Mouse (Mus musculus): ENCODE measurements around the gene Dmrtb1. TPM values are rescaled to one million over a fixed set of nuclear protein-coding genes. Genes with fewer than 3 reads are reported as not detected.

The Dmrtb1 gene
- total RNA-seq, 1 experiment = 1.7 TPM

GRCm38 (mm10) chr4:107693816-107694215 is 9.8 kb upstream of the Dmrtb1 start:
- H3K36me3 ChIP-seq (ENCODE audit: control insufficient read depth, insufficient read depth, low read length, poor library complexity, severe bottlenecking) = no peaks in the 10 kb centered on the region
- no peak overlapping the region for H3K27ac ChIP-seq (ENCODE audit: insufficient read depth, low read depth, low read length, poor library complexity, severe bottlenecking)
- no peaks in the 10 kb centered on the region for H3K4me1 ChIP-seq (ENCODE audit: control insufficient read depth in 2 of 2, insufficient read depth in 2 of 2, low read length in 2 of 2, poor library complexity in 1 of 2)
- no peak overlapping the region for H3K9ac ChIP-seq (ENCODE audit: insufficient read depth, low read depth, low read length, poor library complexity, severe bottlenecking)
- H3K4me3 ChIP-seq (ENCODE audit: insufficient read depth in 1 of 2, low read depth in 1 of 2, low read length in 2 of 2, poor library complexity in 1 of 2, severe bottlenecking in 1 of 2) = no peak overlapping the region
- DNase-seq (ENCODE audit: low read depth, low spot score) = no peak
- in situ Hi-C loops (cut with MboI; ENCODE audit: low sequenced_read_pairs in 2 of 2, unreplicated experiment in 2 of 2) = no loop called here
- no peaks in the 10 kb centered on the region for H3K9me3 ChIP-seq (ENCODE audit: control insufficient read depth, insufficient read depth, low read depth, low read length)
- TF ChIP-seq CHD2 (IDR thresholded peaks at IDR 0.05; ENCODE audit: low read depth, low read length) = no peak
- no peak for TF ChIP-seq HCFC1 (IDR thresholded peaks at IDR 0.05; ENCODE audit: borderline replicate concordance, insufficient read depth, low read length)
- no peak for TF ChIP-seq ZC3H11A (IDR thresholded peaks at IDR 0.05; ENCODE audit: borderline replicate concordance, low read depth, low read length)
- TF ChIP-seq MAFK (IDR thresholded peaks at IDR 0.05; ENCODE audit: insufficient read depth, low read depth, low read length) = no peak
- no peak for TF ChIP-seq ZNF384 (IDR thresholded peaks at IDR 0.05; ENCODE audit: low read depth, low read length)

DNA sequence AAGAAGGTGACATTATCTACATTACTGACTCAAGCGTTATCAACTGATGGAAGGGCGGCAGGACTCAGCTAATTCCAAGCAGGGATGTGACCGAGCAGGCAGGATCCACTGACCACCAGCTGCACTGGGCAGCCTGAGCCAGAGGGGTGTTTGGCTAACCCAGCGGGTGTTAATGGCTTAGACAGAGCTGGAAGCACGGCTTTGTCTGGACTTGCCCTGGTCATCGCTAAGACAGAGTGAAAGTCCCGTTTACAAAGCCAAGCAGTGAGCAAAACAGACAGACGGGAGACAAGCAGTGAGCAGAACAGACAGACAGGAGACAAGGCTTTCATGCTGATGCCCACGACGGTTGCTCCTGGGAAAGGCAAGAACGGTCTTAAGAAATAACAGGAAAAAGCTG is 4.2 kb upstream of the Dmrtb1 start:
- DNase-seq (ENCODE audit: low read depth, low spot score) = no peak
- in situ Hi-C loops (cut with MboI; ENCODE audit: low sequenced_read_pairs in 2 of 2, unreplicated experiment in 2 of 2) = no loop called here

GRCm38 (mm10) chr4:107687127-107687526 is 3.1 kb upstream of the Dmrtb1 start:
- no peak for TF ChIP-seq MAFK (IDR thresholded peaks at IDR 0.05; ENCODE audit: insufficient read depth, low read depth, low read length)
- no peak for TF ChIP-seq ZC3H11A (IDR thresholded peaks at IDR 0.05; ENCODE audit: borderline replicate concordance, low read depth, low read length)
- TF ChIP-seq HCFC1 (IDR thresholded peaks at IDR 0.05; ENCODE audit: borderline replicate concordance, insufficient read depth, low read length) = no peak
- no peak for TF ChIP-seq ZNF384 (IDR thresholded peaks at IDR 0.05; ENCODE audit: low read depth, low read length)
- TF ChIP-seq CHD2 (IDR thresholded peaks at IDR 0.05; ENCODE audit: low read depth, low read length) = no peak
- Histone ChIP-seq H3K9me3 (ENCODE audit: control insufficient read depth, insufficient read depth, low read depth, low read length) (no peaks in the 10 kb centered on the region), H3K4me1 (ENCODE audit: control insufficient read depth in 2 of 2, insufficient read depth in 2 of 2, low read length in 2 of 2, poor library complexity in 1 of 2) (peaks cover 0 to 11% of the 10 kb centered on the region in 2 experiments; a peak in 3 of 4 replicates), H3K9ac (ENCODE audit: insufficient read depth, low read depth, low read length, poor library complexity, severe bottlenecking) (no peak overlapping the region), H3K27ac (ENCODE audit: insufficient read depth, low read depth, low read length, poor library complexity, severe bottlenecking) (no peak overlapping the region), H3K4me3 (ENCODE audit: insufficient read depth in 1 of 2, low read depth in 1 of 2, low read length in 2 of 2, poor library complexity in 1 of 2, severe bottlenecking in 1 of 2) (no peak overlapping the region), H3K36me3 (ENCODE audit: control insufficient read depth, insufficient read depth, low read length, poor library complexity, severe bottlenecking) (no peaks in the 10 kb centered on the region)
- no peak for DNase-seq (ENCODE audit: low read depth, low spot score)
- in situ Hi-C loops (cut with MboI; ENCODE audit: low sequenced_read_pairs in 2 of 2, unreplicated experiment in 2 of 2) = no loop called here

More for the DNA sequence above, 4.2 kb upstream of the Dmrtb1 start:
- no peaks in the 10 kb centered on the region for H3K36me3 ChIP-seq (ENCODE audit: control insufficient read depth, insufficient read depth, low read length, poor library complexity, severe bottlenecking)
- no peak for TF ChIP-seq CHD2 (IDR thresholded peaks at IDR 0.05; ENCODE audit: low read depth, low read length)
- no peak for TF ChIP-seq ZC3H11A (IDR thresholded peaks at IDR 0.05; ENCODE audit: borderline replicate concordance, low read depth, low read length)
- no peak for TF ChIP-seq HCFC1 (IDR thresholded peaks at IDR 0.05; ENCODE audit: borderline replicate concordance, insufficient read depth, low read length)
- no peak for TF ChIP-seq MAFK (IDR thresholded peaks at IDR 0.05; ENCODE audit: insufficient read depth, low read depth, low read length)
- TF ChIP-seq ZNF384 (IDR thresholded peaks at IDR 0.05; ENCODE audit: low read depth, low read length) = no peak
- H3K4me3 ChIP-seq (ENCODE audit: insufficient read depth in 1 of 2, low read depth in 1 of 2, low read length in 2 of 2, poor library complexity in 1 of 2, severe bottlenecking in 1 of 2) = no peak overlapping the region; a peak in 1 of 4 replicates
- no peak overlapping the region for H3K27ac ChIP-seq (ENCODE audit: insufficient read depth, low read depth, low read length, poor library complexity, severe bottlenecking)
- H3K4me1 ChIP-seq (ENCODE audit: control insufficient read depth in 2 of 2, insufficient read depth in 2 of 2, low read length in 2 of 2, poor library complexity in 1 of 2) = peaks cover 0 to 11% of the 10 kb centered on the region in 2 experiments; a peak in 3 of 4 replicates
- H3K9ac ChIP-seq (ENCODE audit: insufficient read depth, low read depth, low read length, poor library complexity, severe bottlenecking) = no peak overlapping the region
- H3K9me3 ChIP-seq (ENCODE audit: control insufficient read depth, insufficient read depth, low read depth, low read length) = no peaks in the 10 kb centered on the region

GRCm38 (mm10) chr4:107683006-107683756 is 849 bp downstream of the Dmrtb1 start:
- DNase-seq (ENCODE audit: low read depth, low spot score) = no peak
- H3K9me3 ChIP-seq (ENCODE audit: control insufficient read depth, insufficient read depth, low read depth, low read length) = no peaks in the 10 kb centered on the region
- peaks cover 0 to 11% of the 10 kb centered on the region in 2 experiments; a peak in 3 of 4 replicates for H3K4me1 ChIP-seq (ENCODE audit: control insufficient read depth in 2 of 2, insufficient read depth in 2 of 2, low read length in 2 of 2, poor library complexity in 1 of 2)
- H3K27ac ChIP-seq (ENCODE audit: insufficient read depth, low read depth, low read length, poor library complexity, severe bottlenecking) = no peak overlapping the region
- peak overlapping the region; percentile 55 to 60 for H3K4me3 ChIP-seq (ENCODE audit: insufficient read depth in 1 of 2, low read depth in 1 of 2, low read length in 2 of 2, poor library complexity in 1 of 2, severe bottlenecking in 1 of 2)
- H3K36me3 ChIP-seq (ENCODE audit: control insufficient read depth, insufficient read depth, low read length, poor library complexity, severe bottlenecking) = no peaks in the 10 kb centered on the region
- H3K9ac ChIP-seq (ENCODE audit: insufficient read depth, low read depth, low read length, poor library complexity, severe bottlenecking) = peak overlapping the region; percentile 33; the same call in 1 of the 2 replicates
- in situ Hi-C loops (cut with MboI; ENCODE audit: low sequenced_read_pairs in 2 of 2, unreplicated experiment in 2 of 2) = no loop called here
- TF ChIP-seq ZNF384 (IDR thresholded peaks at IDR 0.05; ENCODE audit: low read depth, low read length) (no peak), HCFC1 (IDR thresholded peaks at IDR 0.05; ENCODE audit: borderline replicate concordance, insufficient read depth, low read length) (no peak), ZC3H11A (IDR thresholded peaks at IDR 0.05; ENCODE audit: borderline replicate concordance, low read depth, low read length) (no peak), MAFK (IDR thresholded peaks at IDR 0.05; ENCODE audit: insufficient read depth, low read depth, low read length) (no peak), CHD2 (IDR thresholded peaks at IDR 0.05; ENCODE audit: low read depth, low read length) (no peak)

Data from ES-E14 (cell line).